Mouse (Mus musculus): Measurements from ENCODE around the gene Chn2. TPM values are rescaled to one million over a fixed set of nuclear protein-coding genes. Genes with fewer than 3 reads are reported as not detected.

The Chn2 gene
- polyA plus RNA-seq, 1 experiment from 2014 or later: 4.3 TPM

GRCm38 (mm10) chr6:54263890-54264289 is 224.5 kb downstream of the Chn2 start:
- H3K4me1 ChIP-seq (replicated peaks): no peaks in the 10 kb centered on the region
- H3K36me3 ChIP-seq (replicated peaks): no peaks in the 10 kb centered on the region
- no peaks in the 10 kb centered on the region for H3K9me3 ChIP-seq (replicated peaks)
- H3K27ac ChIP-seq (replicated peaks): no peak overlapping the region
- 83% methylated on average over 2 of the region's 2 CpGs for WGBS (ENCODE audit: insufficient replicate concordance)
- H3K9ac ChIP-seq: no peak overlapping the region
- H3K4me2 ChIP-seq: no peak overlapping the region
- H3K27me3 ChIP-seq: no peaks in the 10 kb centered on the region
- no peak for ATAC-seq (ENCODE audit: insufficient read depth)
- no peak overlapping the region for H3K4me3 ChIP-seq (replicated peaks)

- no peak overlapping the region for H3K9ac ChIP-seq
- no peak overlapping the region for H3K4me2 ChIP-seq
- no peak for ATAC-seq (ENCODE audit: insufficient read depth)
- H3K9me3 ChIP-seq (replicated peaks): no peaks in the 10 kb centered on the region
- no peak overlapping the region for H3K4me3 ChIP-seq (replicated peaks)
- WGBS (ENCODE audit: insufficient replicate concordance): 69% methylated on average over 7 of the region's 7 CpGs
- no peak overlapping the region for H3K27ac ChIP-seq (replicated peaks)
- no peaks in the 10 kb centered on the region for H3K27me3 ChIP-seq
- H3K4me1 ChIP-seq (replicated peaks): no peaks in the 10 kb centered on the region
- H3K36me3 ChIP-seq (replicated peaks): no peaks in the 10 kb centered on the region
Observed at GRCm38 (mm10) chr6:54264537-54264936, 225.2 kb downstream of the Chn2 start.

GRCm38 (mm10) chr6:54265384-54265783 is 226.0 kb downstream of the Chn2 start:
- Histone ChIP-seq H3K4me3 (replicated peaks) (no peak overlapping the region), H3K4me1 (replicated peaks) (no peaks in the 10 kb centered on the region), H3K27me3 (no peaks in the 10 kb centered on the region), H3K27ac (replicated peaks) (no peak overlapping the region), H3K9ac (no peak overlapping the region), H3K4me2 (no peak overlapping the region), H3K36me3 (replicated peaks) (no peaks in the 10 kb centered on the region), H3K9me3 (replicated peaks) (no peaks in the 10 kb centered on the region)
- no peak for ATAC-seq (ENCODE audit: insufficient read depth)
- 70% methylated on average over 6 of the region's 6 CpGs for WGBS (ENCODE audit: insufficient replicate concordance)

- H3K4me3 ChIP-seq (replicated peaks): no peak overlapping the region
- no peak for ATAC-seq (ENCODE audit: insufficient read depth)
- no peak overlapping the region for H3K4me2 ChIP-seq
- H3K9ac ChIP-seq: no peak overlapping the region
- 64% methylated on average over 14 of the region's 14 CpGs for WGBS (ENCODE audit: insufficient replicate concordance)
- H3K36me3 ChIP-seq (replicated peaks): no peaks in the 10 kb centered on the region
- no peaks in the 10 kb centered on the region for H3K9me3 ChIP-seq (replicated peaks)
- no peaks in the 10 kb centered on the region for H3K4me1 ChIP-seq (replicated peaks)
- H3K27me3 ChIP-seq: no peaks in the 10 kb centered on the region
- no peak overlapping the region for H3K27ac ChIP-seq (replicated peaks)
Observed at GRCm38 (mm10) chr6:54272556-54273378, 233.4 kb downstream of the Chn2 start.

GRCm38 (mm10) chr6:54273379-54273730 is 234.0 kb downstream of the Chn2 start:
- Histone ChIP-seq H3K9me3 (replicated peaks) (no peaks in the 10 kb centered on the region), H3K9ac (no peak overlapping the region), H3K27me3 (no peaks in the 10 kb centered on the region), H3K4me2 (no peak overlapping the region), H3K4me3 (replicated peaks) (no peak overlapping the region), H3K27ac (replicated peaks) (no peak overlapping the region), H3K36me3 (replicated peaks) (no peaks in the 10 kb centered on the region), H3K4me1 (replicated peaks) (no peaks in the 10 kb centered on the region)
- ATAC-seq (ENCODE audit: insufficient read depth): no peak
- WGBS (ENCODE audit: insufficient replicate concordance): 51% methylated on average over 6 of the region's 6 CpGs

GRCm38 (mm10) chr6:54277234-54277633 is 237.9 kb downstream of the Chn2 start:
- Histone ChIP-seq H3K27me3 (no peaks in the 10 kb centered on the region), H3K9ac (no peak overlapping the region), H3K36me3 (replicated peaks) (no peaks in the 10 kb centered on the region), H3K9me3 (replicated peaks) (no peaks in the 10 kb centered on the region), H3K4me2 (no peak overlapping the region), H3K4me3 (replicated peaks) (no peak overlapping the region), H3K4me1 (replicated peaks) (no peaks in the 10 kb centered on the region), H3K27ac (replicated peaks) (no peak overlapping the region)
- ATAC-seq (ENCODE audit: insufficient read depth): no peak
- 58% methylated on average over 4 of the region's 4 CpGs for WGBS (ENCODE audit: insufficient replicate concordance)

- no peaks in the 10 kb centered on the region for H3K27me3 ChIP-seq
- H3K9ac ChIP-seq: no peak overlapping the region
- no peak overlapping the region for H3K4me3 ChIP-seq (replicated peaks)
- no peak overlapping the region for H3K4me2 ChIP-seq
- H3K9me3 ChIP-seq (replicated peaks): no peaks in the 10 kb centered on the region
- no peak overlapping the region for H3K27ac ChIP-seq (replicated peaks)
- H3K4me1 ChIP-seq (replicated peaks): no peaks in the 10 kb centered on the region
- H3K36me3 ChIP-seq (replicated peaks): no peaks in the 10 kb centered on the region
- no peak for ATAC-seq (ENCODE audit: insufficient read depth)
- WGBS (ENCODE audit: insufficient replicate concordance): 63% methylated on average over 5 of the region's 5 CpGs
Observed at GRCm38 (mm10) chr6:54277828-54278227, 238.5 kb downstream of the Chn2 start.

- H3K27me3 ChIP-seq: no peaks in the 10 kb centered on the region
- H3K9me3 ChIP-seq (replicated peaks): no peaks in the 10 kb centered on the region
- no peaks in the 10 kb centered on the region for H3K36me3 ChIP-seq (replicated peaks)
- H3K4me3 ChIP-seq (replicated peaks): no peak overlapping the region
- H3K4me2 ChIP-seq: no peak overlapping the region
- 64% methylated on average over 2 of the region's 2 CpGs for WGBS (ENCODE audit: insufficient replicate concordance)
- no peak overlapping the region for H3K27ac ChIP-seq (replicated peaks)
- H3K9ac ChIP-seq: no peak overlapping the region
- H3K4me1 ChIP-seq (replicated peaks): no peaks in the 10 kb centered on the region
- ATAC-seq (ENCODE audit: insufficient read depth): no peak
Observed at GRCm38 (mm10) chr6:54278613-54279012, 239.3 kb downstream of the Chn2 start.

GRCm38 (mm10) chr6:54279391-54279790 is 240.0 kb downstream of the Chn2 start:
- Histone ChIP-seq H3K4me3 (replicated peaks) (no peak overlapping the region), H3K9ac (no peak overlapping the region), H3K4me2 (no peak overlapping the region), H3K27me3 (no peaks in the 10 kb centered on the region), H3K27ac (replicated peaks) (no peak overlapping the region), H3K36me3 (replicated peaks) (no peaks in the 10 kb centered on the region), H3K9me3 (replicated peaks) (no peaks in the 10 kb centered on the region), H3K4me1 (replicated peaks) (no peaks in the 10 kb centered on the region)
- no peak for ATAC-seq (ENCODE audit: insufficient read depth)
- WGBS (ENCODE audit: insufficient replicate concordance): 43% methylated on average over 11 of the region's 11 CpGs

GRCm38 (mm10) chr6:54280248-54280647 is 240.9 kb downstream of the Chn2 start:
- H3K36me3 ChIP-seq (replicated peaks): no peaks in the 10 kb centered on the region
- H3K4me2 ChIP-seq: no peak overlapping the region
- no peaks in the 10 kb centered on the region for H3K27me3 ChIP-seq
- 59% methylated on average over 6 of the region's 6 CpGs for WGBS (ENCODE audit: insufficient replicate concordance)
- no peaks in the 10 kb centered on the region for H3K4me1 ChIP-seq (replicated peaks)
- H3K9ac ChIP-seq: no peak overlapping the region
- H3K27ac ChIP-seq (replicated peaks): no peak overlapping the region
- H3K9me3 ChIP-seq (replicated peaks): no peaks in the 10 kb centered on the region
- no peak for ATAC-seq (ENCODE audit: insufficient read depth)
- no peak overlapping the region for H3K4me3 ChIP-seq (replicated peaks)

- no peak overlapping the region for H3K27ac ChIP-seq (replicated peaks)
- H3K4me3 ChIP-seq (replicated peaks): no peak overlapping the region
- no peaks in the 10 kb centered on the region for H3K4me1 ChIP-seq (replicated peaks)
- ATAC-seq (ENCODE audit: insufficient read depth): no peak
- no peak overlapping the region for H3K4me2 ChIP-seq
- no peaks in the 10 kb centered on the region for H3K36me3 ChIP-seq (replicated peaks)
- no peak overlapping the region for H3K9ac ChIP-seq
- no peaks in the 10 kb centered on the region for H3K9me3 ChIP-seq (replicated peaks)
- 16% methylated on average over 1 of the region's 1 CpGs for WGBS (ENCODE audit: insufficient replicate concordance)
- no peaks in the 10 kb centered on the region for H3K27me3 ChIP-seq
Observed at GRCm38 (mm10) chr6:54283299-54283698, 243.9 kb downstream of the Chn2 start.

- Histone ChIP-seq H3K27me3 (no peaks in the 10 kb centered on the region), H3K36me3 (replicated peaks) (no peaks in the 10 kb centered on the region), H3K4me2 (no peak overlapping the region), H3K27ac (replicated peaks) (no peak overlapping the region), H3K4me3 (replicated peaks) (no peak overlapping the region), H3K9ac (no peak overlapping the region), H3K9me3 (replicated peaks) (no peaks in the 10 kb centered on the region), H3K4me1 (replicated peaks) (no peaks in the 10 kb centered on the region)
- no peak for ATAC-seq (ENCODE audit: insufficient read depth)
- 58% methylated on average over 12 of the region's 12 CpGs for WGBS (ENCODE audit: insufficient replicate concordance)
Observed at GRCm38 (mm10) chr6:54284167-54284711, 244.9 kb downstream of the Chn2 start.

All from liver, embryonic 15.5 days (tissue).